Mouse (Mus musculus): ENCODE results near the gene Bnip1. TPM values are rescaled to one million over a fixed set of nuclear protein-coding genes. Genes with fewer than 3 reads are reported as not detected.
A peak's percentile ranks its signal among the peaks of the same experiment; 100 is the strongest.

The Bnip1 gene
- polyA plus RNA-seq, 2 experiments, result 45.6 to 49.4 TPM

- Histone ChIP-seq H3K36me3 (ENCODE audit: control insufficient read depth, insufficient read depth, low read length) (peaks cover under 1% of the 10 kb centered on the region), H3K4me3 (replicated peaks; ENCODE audit: low read length) (no peak overlapping the region), H3K9ac (ENCODE audit: low read depth, low read length, severe bottlenecking) (no peak overlapping the region; the same call in 1 of the 2 replicates), H3K4me1 (ENCODE audit: control insufficient read depth, insufficient read depth, low read length) (peaks cover 9% of the 10 kb centered on the region; the same call in 1 of the 2 replicates), H3K9me3 (ENCODE audit: control insufficient read depth, low read length) (no peaks in the 10 kb centered on the region), H3K27me3 (ENCODE audit: control insufficient read depth, insufficient read depth, low read length) (no peaks in the 10 kb centered on the region), H3K27ac (replicated peaks; ENCODE audit: low read depth, low read length) (no peak overlapping the region), H3K4me2 (replicated peaks; ENCODE audit: low read depth, low read length, severe bottlenecking) (no peak overlapping the region)
- TF ChIP-seq POLR2A (IDR thresholded peaks at IDR 0.05; ENCODE audit: borderline replicate concordance, extremely low read depth, insufficient read depth, insufficient read length), result no peak
- WGBS, result 91% methylated on average over 3 of the region's 3 CpGs
- ATAC-seq (ENCODE audit: low FRiP score, low read depth) (no peak), DNase-seq (ENCODE audit: low spot score) (peak; percentile 6)
Observed at GRCm38 (mm10) chr17:26778430-26779100, 2.3 kb upstream of the Bnip1 start.

GRCm38 (mm10) chr17:26779471-26779870, 1.4 kb upstream of the Bnip1 start:
- peaks cover 9% of the 10 kb centered on the region for H3K36me3 ChIP-seq (ENCODE audit: control insufficient read depth, insufficient read depth, low read length)
- H3K27ac ChIP-seq (replicated peaks; ENCODE audit: low read depth, low read length), result no peak overlapping the region
- WGBS, result 80% methylated on average over 2 of the region's 2 CpGs
- ATAC-seq (ENCODE audit: low FRiP score, low read depth) (no peak), DNase-seq (ENCODE audit: low spot score) (no peak)
- no peaks in the 10 kb centered on the region for H3K9me3 ChIP-seq (ENCODE audit: control insufficient read depth, low read length)
- H3K4me1 ChIP-seq (ENCODE audit: control insufficient read depth, insufficient read depth, low read length), result peaks cover 9% of the 10 kb centered on the region; the same call in 1 of the 2 replicates
- TF ChIP-seq POLR2A (IDR thresholded peaks at IDR 0.05; ENCODE audit: borderline replicate concordance, extremely low read depth, insufficient read depth, insufficient read length), result no peak
- H3K4me2 ChIP-seq (replicated peaks; ENCODE audit: low read depth, low read length, severe bottlenecking), result no peak overlapping the region
- H3K4me3 ChIP-seq (replicated peaks; ENCODE audit: low read length), result no peak overlapping the region
- no peaks in the 10 kb centered on the region for H3K27me3 ChIP-seq (ENCODE audit: control insufficient read depth, insufficient read depth, low read length)
- H3K9ac ChIP-seq (ENCODE audit: low read depth, low read length, severe bottlenecking), result no peak overlapping the region

- no peak for DNase-seq (ENCODE audit: low spot score)
- ATAC-seq (ENCODE audit: low FRiP score, low read depth), result no peak
- Histone ChIP-seq H3K27ac (replicated peaks; ENCODE audit: low read depth, low read length) (peak overlapping the region; percentile 88; the same call in 1 of the 2 replicates), H3K9me3 (ENCODE audit: control insufficient read depth, low read length) (no peaks in the 10 kb centered on the region), H3K4me3 (replicated peaks; ENCODE audit: low read length) (peak overlapping the region; percentile 69), H3K27me3 (ENCODE audit: control insufficient read depth, insufficient read depth, low read length) (no peaks in the 10 kb centered on the region), H3K9ac (ENCODE audit: low read depth, low read length, severe bottlenecking) (peak overlapping the region; percentile 76), H3K36me3 (ENCODE audit: control insufficient read depth, insufficient read depth, low read length) (peaks cover 27% of the 10 kb centered on the region), H3K4me2 (replicated peaks; ENCODE audit: low read depth, low read length, severe bottlenecking) (peak overlapping the region; percentile 80), H3K4me1 (ENCODE audit: control insufficient read depth, insufficient read depth, low read length) (peaks cover 9% of the 10 kb centered on the region; the same call in 1 of the 2 replicates)
- no peak for TF ChIP-seq POLR2A (IDR thresholded peaks at IDR 0.05; ENCODE audit: borderline replicate concordance, extremely low read depth, insufficient read depth, insufficient read length)
- 18% methylated on average over 5 of the region's 5 CpGs for WGBS
Observed at GRCm38 (mm10) chr17:26781610-26782043, 761 bp downstream of the Bnip1 start.

GRCm38 (mm10) chr17:26784525-26784924, 3.7 kb downstream of the Bnip1 start:
- no peak overlapping the region for H3K4me2 ChIP-seq (replicated peaks; ENCODE audit: low read depth, low read length, severe bottlenecking)
- no peak for TF ChIP-seq POLR2A (IDR thresholded peaks at IDR 0.05; ENCODE audit: borderline replicate concordance, extremely low read depth, insufficient read depth, insufficient read length)
- H3K9me3 ChIP-seq (ENCODE audit: control insufficient read depth, low read length), result no peaks in the 10 kb centered on the region
- H3K27ac ChIP-seq (replicated peaks; ENCODE audit: low read depth, low read length), result no peak overlapping the region
- H3K27me3 ChIP-seq (ENCODE audit: control insufficient read depth, insufficient read depth, low read length), result no peaks in the 10 kb centered on the region
- DNase-seq (ENCODE audit: low spot score) (no peak), ATAC-seq (ENCODE audit: low FRiP score, low read depth) (no peak)
- no peak overlapping the region for H3K4me3 ChIP-seq (replicated peaks; ENCODE audit: low read length)
- H3K4me1 ChIP-seq (ENCODE audit: control insufficient read depth, insufficient read depth, low read length), result peaks cover 9% of the 10 kb centered on the region; the same call in 1 of the 2 replicates
- H3K9ac ChIP-seq (ENCODE audit: low read depth, low read length, severe bottlenecking), result no peak overlapping the region
- H3K36me3 ChIP-seq (ENCODE audit: control insufficient read depth, insufficient read depth, low read length), result peaks cover 50% of the 10 kb centered on the region
- WGBS, result 89% methylated on average over 8 of the region's 8 CpGs

- Histone ChIP-seq H3K27me3 (ENCODE audit: control insufficient read depth, insufficient read depth, low read length) (no peaks in the 10 kb centered on the region), H3K27ac (replicated peaks; ENCODE audit: low read depth, low read length) (no peak overlapping the region), H3K4me1 (ENCODE audit: control insufficient read depth, insufficient read depth, low read length) (peaks cover 5% of the 10 kb centered on the region; the same call in 1 of the 2 replicates), H3K9me3 (ENCODE audit: control insufficient read depth, low read length) (no peaks in the 10 kb centered on the region), H3K4me2 (replicated peaks; ENCODE audit: low read depth, low read length, severe bottlenecking) (no peak overlapping the region), H3K9ac (ENCODE audit: low read depth, low read length, severe bottlenecking) (no peak overlapping the region), H3K36me3 (ENCODE audit: control insufficient read depth, insufficient read depth, low read length) (peaks cover 70% of the 10 kb centered on the region), H3K4me3 (replicated peaks; ENCODE audit: low read length) (no peak overlapping the region)
- no peak for ATAC-seq (ENCODE audit: low FRiP score, low read depth)
- no peak for DNase-seq (ENCODE audit: low spot score)
- no peak for TF ChIP-seq POLR2A (IDR thresholded peaks at IDR 0.05; ENCODE audit: borderline replicate concordance, extremely low read depth, insufficient read depth, insufficient read length)
- WGBS, result 91% methylated on average over 7 of the region's 7 CpGs
Observed at GRCm38 (mm10) chr17:26786586-26786985, 5.7 kb downstream of the Bnip1 start.
